Mouse (Mus musculus): Measurements from ENCODE around the gene Ajuba. TPM values are rescaled to one million over a fixed set of nuclear protein-coding genes. Genes with fewer than 3 reads are reported as not detected.

Gene Ajuba
- total and polyA plus RNA-seq, 2 experiments from 2014 or later, result 6.1 to 9.8 TPM

DNA sequence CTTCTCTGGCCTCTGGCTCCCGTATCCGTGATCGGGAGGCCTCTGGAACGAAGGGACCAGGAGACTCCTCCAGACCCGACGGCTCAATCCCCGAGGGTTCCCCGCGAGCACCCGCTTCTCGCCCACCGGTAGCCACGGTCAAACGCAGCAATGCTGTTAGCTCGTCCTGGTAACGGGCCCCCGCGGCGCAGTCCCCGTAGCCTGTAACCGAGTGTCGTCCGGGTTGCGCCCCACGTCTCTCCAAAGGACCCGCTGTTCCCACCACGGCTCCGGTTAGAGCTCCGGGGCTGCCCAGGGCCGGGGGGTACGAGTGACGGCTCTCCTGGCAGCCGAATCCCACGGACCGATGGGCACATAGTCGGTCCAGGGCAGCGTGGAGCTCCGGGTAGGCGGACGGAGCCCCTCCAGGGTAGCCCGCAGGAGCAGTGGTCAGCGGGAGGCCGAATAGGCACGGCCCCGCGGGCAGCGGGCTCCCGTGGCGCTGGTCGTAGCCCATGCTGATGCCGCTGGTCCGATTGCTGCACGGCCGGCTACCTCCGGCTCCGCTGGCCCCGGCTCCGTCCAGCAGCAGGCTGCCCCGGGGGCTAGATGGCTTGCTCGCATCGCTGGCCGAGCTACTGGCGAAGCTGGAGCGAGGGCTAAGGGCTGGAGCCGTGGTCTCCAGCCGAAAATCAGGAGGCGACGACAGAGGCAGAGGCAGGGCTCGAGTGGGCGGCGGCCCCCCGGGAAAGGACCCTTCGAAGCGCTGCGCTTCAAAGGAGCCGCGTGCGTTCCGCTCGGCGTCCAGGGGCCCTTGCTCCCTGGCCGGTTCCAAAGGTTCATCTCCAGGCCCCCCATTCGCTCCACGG lies 893 bp downstream of the Ajuba start:
- WGBS, result under 1% methylated on average over 74 of the region's 84 CpGs
- 0 out of 2 replicates have a peak, but pooled peaks have one; percentile 30 for ATAC-seq
- Histone ChIP-seq H3K4me3 (ENCODE audit: low read length) (peak overlapping the region; percentile 57), H3K9me3 (ENCODE audit: low read length) (no peaks in the 10 kb centered on the region), H3K36me3 (ENCODE audit: insufficient read depth, low read length) (no peaks in the 10 kb centered on the region), H3K27ac (peak overlapping the region; percentile 75), H3K27me3 (ENCODE audit: insufficient read depth, low read length) (peaks cover 6% of the 10 kb centered on the region; the same call in 1 of the 2 replicates), H3K4me2 (ENCODE audit: low read depth, low read length) (peak overlapping the region; percentile 96), H3K4me1 (ENCODE audit: insufficient read depth, low read length) (peaks cover 4% of the 10 kb centered on the region; the same call in 1 of the 2 replicates), H3K9ac (replicated peaks; ENCODE audit: low read length) (peak overlapping the region; percentile 55)
- TF ChIP-seq CTCF (IDR thresholded peaks at IDR 0.05; ENCODE audit: low read depth), result no peak
- DNase-seq (ENCODE audit: low spot score), result no peak

DNA sequence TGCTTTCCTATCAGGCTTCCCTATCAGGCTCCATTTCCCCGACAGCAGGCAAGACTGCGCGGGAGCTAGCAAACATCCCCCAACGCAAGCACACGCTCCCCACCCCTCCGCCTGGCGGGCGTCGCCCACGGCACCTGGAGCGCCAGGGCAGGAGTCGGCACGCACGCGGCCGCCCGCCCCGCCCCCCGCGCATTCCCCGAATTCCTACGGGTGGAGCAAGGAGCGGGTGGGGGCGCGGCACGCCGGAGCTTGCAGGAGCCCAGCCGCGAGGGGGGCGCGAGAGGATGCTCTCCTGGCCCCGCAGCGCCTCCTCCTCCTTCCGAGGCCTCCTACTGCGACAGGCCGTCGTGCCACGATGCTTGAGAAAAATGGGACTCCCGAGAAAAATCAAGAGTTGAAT lies 1.7 kb downstream of the Ajuba start:
- Histone ChIP-seq H3K4me1 (ENCODE audit: insufficient read depth, low read length) (peaks cover 4% of the 10 kb centered on the region; the same call in 1 of the 2 replicates), H3K27ac (no peak overlapping the region), H3K27me3 (ENCODE audit: insufficient read depth, low read length) (peaks cover 6% of the 10 kb centered on the region; the same call in 1 of the 2 replicates)

GRCm38 (mm10) chr14:54575031-54575430 lies 2.3 kb downstream of the Ajuba start:
- H3K27ac ChIP-seq, result no peak overlapping the region
- H3K4me2 ChIP-seq (ENCODE audit: low read depth, low read length), result peak overlapping the region; percentile 96
- WGBS, result 10% methylated on average over 8 of the region's 8 CpGs
- no peak overlapping the region for H3K9ac ChIP-seq (replicated peaks; ENCODE audit: low read length)
- H3K36me3 ChIP-seq (ENCODE audit: insufficient read depth, low read length), result no peaks in the 10 kb centered on the region
- H3K27me3 ChIP-seq (ENCODE audit: insufficient read depth, low read length), result peaks cover 6% of the 10 kb centered on the region; the same call in 1 of the 2 replicates
- TF ChIP-seq CTCF (IDR thresholded peaks at IDR 0.05; ENCODE audit: low read depth), result no peak
- ATAC-seq (no peak), DNase-seq (ENCODE audit: low spot score) (no peak)
- peaks cover 4% of the 10 kb centered on the region; the same call in 1 of the 2 replicates for H3K4me1 ChIP-seq (ENCODE audit: insufficient read depth, low read length)
- no peaks in the 10 kb centered on the region for H3K9me3 ChIP-seq (ENCODE audit: low read length)
- peak overlapping the region; percentile 57 for H3K4me3 ChIP-seq (ENCODE audit: low read length)

More for the DNA sequence above, 1.7 kb downstream of the Ajuba start:
- DNase-seq (ENCODE audit: low spot score) (peak; percentile 29), ATAC-seq (no peak)
- WGBS, result under 1% methylated on average over 39 of the region's 39 CpGs
- Histone ChIP-seq H3K36me3 (ENCODE audit: insufficient read depth, low read length) (no peaks in the 10 kb centered on the region), H3K9me3 (ENCODE audit: low read length) (no peaks in the 10 kb centered on the region), H3K9ac (replicated peaks; ENCODE audit: low read length) (peak overlapping the region; percentile 55), H3K4me2 (ENCODE audit: low read depth, low read length) (peak overlapping the region; percentile 96), H3K4me3 (ENCODE audit: low read length) (peak overlapping the region; percentile 57)
- no peak for TF ChIP-seq CTCF (IDR thresholded peaks at IDR 0.05; ENCODE audit: low read depth)

DNA sequence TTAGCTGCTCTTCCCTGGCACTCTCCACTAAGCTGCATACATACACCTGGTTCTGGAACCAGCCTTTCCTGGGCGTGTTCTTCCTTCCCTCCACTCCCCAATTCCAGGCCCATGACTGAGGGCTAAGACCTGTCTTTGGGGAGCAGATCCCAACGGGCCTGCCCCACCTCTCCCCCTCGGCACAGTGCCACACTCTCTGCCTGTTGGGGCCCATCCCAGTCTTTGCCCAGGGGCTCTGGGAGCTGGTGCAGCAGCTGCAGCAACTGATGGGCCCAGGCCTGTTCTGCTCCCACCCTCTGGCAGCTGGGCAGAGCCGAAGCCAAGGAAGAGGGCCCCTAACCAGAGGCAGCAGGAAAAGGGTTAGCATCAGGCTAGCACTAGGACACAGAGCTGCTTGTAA lies 3.1 kb downstream of the Ajuba start:
- Histone ChIP-seq H3K4me1 (ENCODE audit: insufficient read depth, low read length) (peaks cover 4% of the 10 kb centered on the region; the same call in 1 of the 2 replicates), H3K4me2 (ENCODE audit: low read depth, low read length) (peak overlapping the region; percentile 96; the same call in 1 of the 2 replicates), H3K36me3 (ENCODE audit: insufficient read depth, low read length) (no peaks in the 10 kb centered on the region), H3K9ac (replicated peaks; ENCODE audit: low read length) (no peak overlapping the region), H3K4me3 (ENCODE audit: low read length) (no peak overlapping the region), H3K9me3 (ENCODE audit: low read length) (no peaks in the 10 kb centered on the region), H3K27ac (no peak overlapping the region), H3K27me3 (ENCODE audit: insufficient read depth, low read length) (peaks cover 6% of the 10 kb centered on the region; the same call in 1 of the 2 replicates)
- DNase-seq (ENCODE audit: low spot score), result no peak
- WGBS, result 20% methylated on average over 4 of the region's 4 CpGs
- no peak for ATAC-seq
- TF ChIP-seq CTCF (IDR thresholded peaks at IDR 0.05; ENCODE audit: low read depth), result no peak

- ATAC-seq (peak; percentile 33; the same call in 1 of the 2 replicates), DNase-seq (ENCODE audit: low spot score) (peak; percentile 25)
- Histone ChIP-seq H3K9me3 (ENCODE audit: low read length) (no peaks in the 10 kb centered on the region), H3K4me2 (ENCODE audit: low read depth, low read length) (no peak overlapping the region), H3K9ac (replicated peaks; ENCODE audit: low read length) (no peak overlapping the region), H3K36me3 (ENCODE audit: insufficient read depth, low read length) (no peaks in the 10 kb centered on the region), H3K27ac (no peak overlapping the region), H3K4me3 (ENCODE audit: low read length) (no peak overlapping the region), H3K4me1 (ENCODE audit: insufficient read depth, low read length) (peaks cover 4% of the 10 kb centered on the region; the same call in 1 of the 2 replicates), H3K27me3 (ENCODE audit: insufficient read depth, low read length) (peaks cover 6% of the 10 kb centered on the region; the same call in 1 of the 2 replicates)
- TF ChIP-seq CTCF (IDR thresholded peaks at IDR 0.05; ENCODE audit: low read depth), result no peak
- WGBS, result 12% methylated on average over 14 of the region's 14 CpGs
Measured at GRCm38 (mm10) chr14:54572790-54573736, 4.3 kb downstream of the Ajuba start.

GRCm38 (mm10) chr14:54572122-54572521 lies 5.2 kb downstream of the Ajuba start:
- WGBS, result 47% methylated on average over 4 of the region's 4 CpGs
- no peak for TF ChIP-seq CTCF (IDR thresholded peaks at IDR 0.05; ENCODE audit: low read depth)
- Histone ChIP-seq H3K4me3 (ENCODE audit: low read length) (no peak overlapping the region), H3K4me1 (ENCODE audit: insufficient read depth, low read length) (peaks cover 4% of the 10 kb centered on the region; the same call in 1 of the 2 replicates), H3K27me3 (ENCODE audit: insufficient read depth, low read length) (peaks cover 4% of the 10 kb centered on the region; the same call in 1 of the 2 replicates), H3K9me3 (ENCODE audit: low read length) (no peaks in the 10 kb centered on the region), H3K4me2 (ENCODE audit: low read depth, low read length) (no peak overlapping the region), H3K27ac (no peak overlapping the region), H3K36me3 (ENCODE audit: insufficient read depth, low read length) (no peaks in the 10 kb centered on the region), H3K9ac (replicated peaks; ENCODE audit: low read length) (no peak overlapping the region)
- DNase-seq (ENCODE audit: low spot score) (no peak), ATAC-seq (no peak)
